Mouse (Mus musculus): ENCODE data around the gene Khdc1c.

- TF ChIP-seq GATA1 (IDR thresholded peaks at IDR 0.05; ENCODE audit: borderline replicate concordance, low read length) (no peak), FLI1 (IDR thresholded peaks at IDR 0.05; ENCODE audit: low read length) (no peak)
Observed at GRCm38 (mm10) chr1:21411331-21412196, 43.4 kb downstream of the Khdc1c start.
